Mouse (Mus musculus): ENCODE measurements around the gene Podxl2.

Podxl2 gene

DNA sequence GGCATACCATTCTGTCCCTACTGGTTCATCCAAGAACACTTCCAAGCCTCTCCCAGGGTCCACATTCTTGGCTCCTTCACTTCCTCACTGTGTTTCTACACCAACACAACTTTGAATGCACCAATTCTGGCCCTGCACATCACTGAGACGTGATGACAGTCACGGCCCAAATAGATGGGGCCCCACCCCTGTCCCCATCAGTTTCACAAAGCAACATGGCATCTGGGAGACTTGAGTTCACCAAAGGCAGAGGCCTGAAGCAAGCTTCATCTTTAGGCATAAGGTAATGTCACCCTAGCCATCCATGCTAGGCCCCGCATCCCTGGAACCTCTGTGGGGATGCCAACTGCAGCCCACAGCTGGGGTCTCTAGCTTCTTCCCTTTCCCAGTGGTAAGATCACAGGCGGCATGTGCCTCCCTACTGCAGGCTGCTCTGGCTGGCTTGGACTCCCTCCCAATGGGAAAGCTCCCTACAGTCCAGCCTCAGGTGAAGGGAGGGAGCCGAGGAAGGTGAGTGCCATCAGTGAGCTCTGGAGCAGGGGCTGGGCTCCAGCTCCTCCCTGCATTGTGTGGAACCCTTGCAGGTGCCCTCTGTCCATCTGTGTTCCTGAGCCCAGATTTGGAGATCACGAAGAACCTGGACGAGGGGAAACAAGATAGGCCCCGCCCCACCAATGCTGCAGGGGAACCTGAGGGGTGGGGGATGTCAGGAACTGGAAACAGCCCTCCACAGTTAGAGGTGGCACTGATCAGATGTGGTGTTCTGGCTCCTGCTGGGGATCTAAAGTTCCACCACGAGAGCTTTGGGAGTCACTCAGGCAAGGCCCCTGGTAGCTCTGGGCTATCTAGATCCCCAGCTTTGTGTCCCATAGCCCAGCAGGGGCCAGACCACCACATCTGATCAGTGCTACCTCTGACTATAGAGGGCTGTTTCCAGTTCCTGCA is 30.8 kb downstream of the Podxl2 start:
- no peak for DNase-seq

DNA sequence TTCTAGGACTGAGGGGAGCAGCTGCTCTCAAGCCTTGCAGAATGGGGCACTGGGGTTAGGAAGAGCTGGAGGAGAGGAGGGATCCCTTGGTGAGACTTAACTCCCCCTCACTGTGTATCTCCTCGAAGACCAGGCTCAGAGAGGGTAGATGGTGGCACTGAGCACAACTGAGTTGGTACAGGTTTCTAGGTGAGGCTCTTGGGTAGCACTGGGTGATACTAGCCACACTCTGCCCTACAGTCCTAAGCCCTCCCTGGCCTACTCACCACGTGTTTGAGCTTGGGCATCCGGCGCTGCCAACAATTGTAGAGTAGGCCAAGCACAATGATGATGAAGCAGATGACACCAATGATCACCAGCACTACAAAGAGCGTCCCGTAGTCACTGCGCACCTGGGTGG is 31.6 kb downstream of the Podxl2 start:
- DNase-seq: no peak

DNA sequence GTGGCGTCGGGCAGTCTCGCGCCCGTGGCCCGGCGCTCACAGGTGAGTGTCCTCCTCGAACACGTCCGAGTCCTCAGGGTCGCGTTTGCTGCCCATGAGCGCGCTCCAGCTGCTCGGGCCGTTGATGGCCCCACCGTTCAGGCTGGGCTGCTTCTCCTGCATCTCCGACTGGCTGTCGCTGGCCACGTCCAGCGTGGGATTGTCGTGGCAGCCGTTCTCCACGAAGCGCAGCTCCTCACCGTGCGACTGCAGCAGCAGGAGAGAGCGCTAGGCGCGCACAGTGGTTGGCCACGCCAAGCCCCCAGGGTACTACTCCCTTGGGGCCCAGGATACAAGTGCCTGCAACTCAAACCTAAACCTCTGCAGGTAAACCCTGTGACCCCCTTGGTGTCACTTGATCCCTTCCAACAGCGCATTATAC is 32.1 kb downstream of the Podxl2 start:
- DNase-seq: peak; percentile 71

DNA sequence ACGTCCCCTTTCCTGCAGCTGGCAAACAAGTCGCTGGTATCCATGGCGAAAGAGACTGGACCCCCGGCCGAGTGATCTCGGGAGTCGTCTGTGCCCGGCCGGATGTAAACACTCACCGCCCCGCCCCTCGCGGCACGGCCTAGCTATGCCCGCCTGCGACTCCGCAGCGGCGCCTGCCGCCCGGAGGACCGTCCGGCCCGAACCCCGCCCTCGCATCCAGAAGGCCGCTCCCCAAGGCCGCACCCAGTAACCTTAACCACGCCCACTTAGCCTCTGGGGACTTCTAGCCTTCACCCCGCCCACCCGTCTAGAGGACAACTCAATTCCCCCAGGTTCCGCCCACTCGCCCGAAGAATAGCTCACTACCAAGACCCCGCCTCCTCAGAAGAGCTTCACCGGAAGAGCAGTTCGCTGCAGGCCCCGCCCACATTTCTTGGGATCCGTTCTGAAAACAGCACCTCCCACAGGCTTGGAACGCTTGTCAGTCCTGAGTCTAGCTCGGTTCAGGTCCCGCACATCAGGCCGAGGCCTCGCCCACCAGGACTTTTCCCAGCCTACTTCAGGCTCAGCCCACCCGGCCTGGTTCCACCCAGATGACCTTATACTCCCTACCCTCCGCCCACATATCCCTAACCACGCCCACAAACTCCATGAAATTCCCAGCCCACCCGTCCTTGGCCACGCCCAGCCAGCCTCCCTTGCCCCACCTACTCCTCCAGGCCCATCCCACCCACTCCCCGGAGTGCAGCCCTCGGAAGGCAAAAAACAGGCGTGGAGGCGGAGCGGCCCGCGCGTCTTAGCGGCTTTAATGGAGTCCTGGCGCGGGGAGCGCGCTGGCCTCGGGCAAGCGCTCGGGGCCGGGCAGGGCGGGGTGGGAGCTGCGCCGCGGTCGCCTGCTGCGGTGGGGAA is 32.8 kb downstream of the Podxl2 start, which contains the start of gene Abtb1:
TSS of gene Abtb1 (minus strand) at position 204 of the 909 bp plus-strand sequence.
- DNase-seq: peak; percentile 98

DNA sequence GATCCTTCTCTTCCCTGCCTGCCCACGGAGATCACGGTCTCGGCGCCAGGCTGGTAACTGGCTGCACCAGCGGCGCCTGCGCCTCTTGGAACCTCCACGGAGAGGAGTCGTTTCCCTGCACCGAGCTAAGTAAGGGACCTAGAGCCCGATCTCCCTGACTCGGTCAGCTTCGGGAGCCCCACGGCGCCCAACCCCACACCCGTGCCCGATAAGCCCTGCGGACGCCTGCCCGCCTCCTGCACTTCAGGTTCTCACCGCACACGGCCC is 33.4 kb downstream of the Podxl2 start:
- DNase-seq: no peak

DNA sequence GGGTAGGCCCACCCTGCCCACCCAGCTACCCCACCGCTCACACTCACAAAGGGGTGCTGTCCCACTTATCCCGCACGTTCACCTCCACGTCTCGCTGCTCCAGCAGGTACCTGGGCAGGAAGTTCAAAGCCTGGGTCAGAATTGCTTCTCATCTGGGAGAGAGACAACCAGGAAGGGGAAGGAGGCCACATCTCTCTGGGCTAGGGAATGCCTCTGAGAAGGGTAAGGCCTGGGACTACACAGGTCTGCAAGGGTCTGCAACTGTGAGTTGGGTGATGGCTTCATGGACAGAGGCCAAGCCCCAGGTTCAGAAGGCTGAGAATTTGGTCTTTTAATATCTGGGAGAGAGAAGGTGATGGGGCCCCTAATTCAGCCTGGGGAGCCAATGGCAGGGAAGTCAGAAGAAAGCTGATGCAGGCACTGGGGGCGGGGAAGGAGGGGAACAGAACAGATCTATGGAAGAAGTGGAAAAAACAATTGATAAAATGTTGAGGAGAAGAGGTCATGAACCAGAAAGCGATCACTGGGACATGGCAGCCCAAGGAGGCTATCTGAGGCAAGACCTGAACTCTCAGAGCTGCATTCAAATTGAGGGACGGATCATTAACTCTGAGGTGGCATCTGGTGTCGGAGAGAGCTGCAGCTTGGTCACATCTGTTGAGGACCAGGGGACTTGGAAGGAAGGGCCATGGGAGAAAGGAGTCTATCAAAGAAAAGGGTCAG is 33.9 kb downstream of the Podxl2 start:
- DNase-seq: no peak

DNA sequence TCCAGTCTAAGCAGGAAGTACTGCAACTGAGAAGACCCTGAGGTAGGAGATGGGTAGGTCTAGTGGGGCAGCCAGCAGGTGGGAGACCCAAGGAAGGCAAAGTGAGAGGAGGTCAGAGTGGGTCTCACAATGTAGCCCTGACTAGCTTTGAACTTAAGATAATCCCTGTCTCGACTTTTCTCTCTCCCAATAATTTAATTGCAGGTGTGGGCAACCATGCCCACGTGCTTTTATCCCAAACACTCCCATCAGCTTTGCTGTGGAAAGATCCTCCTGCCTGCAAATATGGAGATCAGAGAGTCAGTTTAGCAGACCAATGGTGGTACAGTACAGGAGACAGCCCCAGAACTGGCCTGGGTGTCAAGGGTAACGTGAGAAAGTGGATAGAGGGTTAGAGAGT is 34.6 kb downstream of the Podxl2 start:
- no peak for DNase-seq

DNA sequence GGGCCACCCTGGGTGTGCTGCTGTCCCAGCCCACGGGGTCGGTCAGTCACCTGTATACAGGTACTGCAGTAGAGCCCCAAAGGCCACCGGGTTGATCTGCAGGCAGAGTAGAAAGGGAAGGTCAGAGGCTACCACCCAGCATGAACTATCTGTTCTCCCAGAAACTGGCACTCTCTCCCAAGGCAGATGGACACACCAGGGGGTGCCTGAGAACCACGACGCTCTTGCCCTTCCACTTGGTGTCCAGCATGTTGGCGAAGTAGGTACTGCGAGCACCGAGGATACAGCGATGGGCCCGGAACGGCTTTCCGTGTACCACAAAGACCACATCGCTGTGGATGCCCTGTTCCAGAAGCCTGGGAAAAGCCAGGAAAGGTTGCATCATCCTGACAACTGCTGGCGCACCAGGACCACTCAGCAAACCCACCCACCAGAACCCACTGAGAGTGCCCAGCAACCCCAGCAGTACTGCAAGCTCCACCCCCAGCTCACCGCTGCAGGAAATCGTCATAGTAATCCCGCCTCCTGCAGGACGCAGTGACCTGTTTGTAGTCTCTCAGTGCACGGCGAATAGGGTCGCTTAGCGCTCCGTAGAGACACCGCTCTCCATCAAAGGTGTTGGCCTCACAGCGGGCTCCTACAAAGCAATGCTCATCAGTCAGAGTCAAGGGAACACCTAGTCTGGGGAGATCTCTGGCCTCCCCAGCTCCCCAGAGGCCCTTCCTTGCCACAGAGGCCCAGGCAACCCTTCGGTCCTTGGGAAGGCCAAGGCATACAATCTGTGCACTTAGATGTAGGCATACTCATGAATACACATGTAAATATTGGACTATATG is 35.5 kb downstream of the Podxl2 start:
- no peak for DNase-seq

DNA sequence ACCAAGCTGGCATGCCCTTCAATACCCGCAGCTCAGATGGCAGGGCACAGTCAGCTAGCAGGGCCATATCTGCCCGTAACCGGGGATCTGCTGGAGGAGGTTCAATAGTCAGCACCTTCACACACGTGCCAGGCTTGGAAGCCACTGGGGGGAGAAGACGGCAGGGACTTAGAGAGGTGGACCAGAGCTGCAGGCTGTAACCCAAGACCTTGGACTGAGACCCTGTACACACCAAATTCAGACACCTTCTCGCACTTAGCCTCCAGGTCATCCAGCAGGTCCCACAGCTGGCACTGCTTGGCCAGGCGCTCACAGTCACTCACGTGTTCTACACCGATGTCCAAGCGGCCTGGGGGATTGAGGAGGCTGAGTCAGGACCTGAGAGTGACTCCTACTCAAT is 36.2 kb downstream of the Podxl2 start:
- DNase-seq: no peak

DNA sequence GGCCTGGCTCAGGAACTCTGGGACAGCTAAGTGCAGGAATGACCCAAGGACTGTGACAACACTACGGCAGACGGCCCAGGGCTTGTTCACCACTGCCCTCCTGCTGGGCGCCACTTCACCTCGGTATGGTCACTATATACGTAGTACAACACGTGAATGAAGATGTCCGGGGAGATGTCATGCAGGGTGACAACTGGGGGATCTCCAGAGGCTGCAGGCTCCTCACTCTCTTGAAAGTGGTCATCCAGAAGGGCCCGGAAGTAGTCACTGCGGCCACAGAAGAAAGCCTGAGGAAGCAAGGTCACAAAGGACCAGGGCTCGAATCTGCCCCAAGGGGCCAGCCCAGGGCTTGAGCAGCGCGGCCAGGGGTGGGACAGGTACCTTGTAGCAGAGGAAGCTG is 36.8 kb downstream of the Podxl2 start:
- no peak for DNase-seq

DNA sequence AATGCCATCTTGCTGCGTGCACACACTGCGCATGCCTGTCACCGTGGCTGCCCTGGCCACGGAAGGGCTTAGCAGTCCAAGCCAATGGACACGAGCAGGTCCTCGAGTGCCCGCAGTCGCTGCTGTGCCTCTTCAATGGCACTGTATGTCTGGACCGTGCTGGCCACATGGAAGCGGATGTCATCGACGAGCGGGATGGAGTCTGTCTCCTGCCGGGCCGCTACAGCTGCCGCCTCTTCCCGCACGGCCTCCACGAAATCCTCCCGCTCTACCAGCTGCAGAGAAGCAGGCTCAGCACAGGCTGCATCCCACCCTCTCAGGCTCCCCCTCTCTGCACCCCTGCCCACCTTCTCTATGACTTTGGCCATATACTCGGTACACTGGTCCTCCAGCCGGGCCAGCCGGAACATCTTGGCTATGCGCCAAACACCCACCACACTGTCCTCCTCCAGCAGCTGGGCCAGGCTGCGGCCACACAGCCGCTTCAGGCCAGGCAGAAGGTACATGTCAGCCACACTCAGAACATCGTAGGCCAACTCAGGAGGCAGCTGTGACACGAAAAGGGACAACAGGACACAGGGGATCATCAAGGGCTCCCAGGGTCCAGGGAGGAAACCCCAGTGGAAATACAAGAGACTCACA is 38.5 kb downstream of the Podxl2 start:
- DNase-seq: no peak

DNA sequence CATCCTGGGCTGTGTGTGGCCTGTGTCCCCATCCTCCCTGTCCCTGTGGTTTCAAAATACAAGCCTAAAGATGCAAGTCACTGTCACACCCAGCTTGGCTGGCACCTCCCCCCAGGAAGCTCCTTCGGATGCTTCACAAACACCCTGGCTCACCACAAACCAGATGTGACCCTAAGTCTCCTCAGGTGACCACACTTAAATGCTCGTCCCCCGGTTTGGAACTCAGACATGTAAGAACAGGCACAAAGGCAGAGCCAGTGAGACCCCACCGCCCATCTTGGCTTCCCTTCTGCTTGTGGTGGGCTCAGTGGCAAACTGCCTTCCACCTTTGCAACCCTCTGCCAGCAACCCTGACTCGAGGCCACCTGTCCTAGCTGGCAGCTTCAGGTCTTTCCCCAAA is 39.8 kb downstream of the Podxl2 start:
- no peak for DNase-seq

DNA sequence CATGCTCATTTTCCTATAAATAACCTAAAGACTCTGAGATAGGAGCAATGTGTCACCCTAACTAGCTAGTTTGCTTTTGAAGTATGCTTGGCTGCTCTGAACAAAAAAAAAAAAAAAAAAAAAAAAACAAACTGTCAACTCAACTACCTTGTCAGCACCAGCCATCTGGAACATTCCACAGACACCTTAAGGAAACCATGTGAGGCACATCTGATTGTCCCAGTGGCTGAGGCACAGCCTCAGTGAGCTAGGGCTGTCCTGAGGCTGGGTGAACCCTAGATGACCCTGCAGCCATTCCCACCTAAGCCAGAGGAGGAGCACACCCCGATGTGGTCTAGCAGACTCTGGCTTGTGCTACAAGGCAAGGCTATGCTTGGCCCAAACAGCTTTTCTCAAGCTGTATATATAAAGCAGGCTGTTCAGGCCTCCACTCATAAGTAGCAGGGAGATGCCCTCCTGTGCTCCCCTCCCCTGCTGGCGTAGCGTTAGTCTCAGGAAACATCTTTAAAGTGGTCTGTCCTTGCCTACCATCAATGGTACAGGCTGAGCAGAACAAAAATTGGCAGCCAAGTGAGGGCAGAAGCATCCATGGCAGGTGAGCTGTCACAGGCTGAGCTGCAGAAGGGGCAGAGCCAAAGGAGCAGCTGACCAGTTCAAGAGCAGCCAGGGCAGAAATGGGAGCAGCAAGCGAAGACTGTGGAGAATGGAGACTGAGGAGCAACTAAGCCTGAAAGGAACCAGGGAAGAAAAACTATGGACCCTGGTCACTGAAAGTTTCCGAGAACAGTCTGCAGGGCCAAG is 41.3 kb downstream of the Podxl2 start:
- no peak for DNase-seq

DNA sequence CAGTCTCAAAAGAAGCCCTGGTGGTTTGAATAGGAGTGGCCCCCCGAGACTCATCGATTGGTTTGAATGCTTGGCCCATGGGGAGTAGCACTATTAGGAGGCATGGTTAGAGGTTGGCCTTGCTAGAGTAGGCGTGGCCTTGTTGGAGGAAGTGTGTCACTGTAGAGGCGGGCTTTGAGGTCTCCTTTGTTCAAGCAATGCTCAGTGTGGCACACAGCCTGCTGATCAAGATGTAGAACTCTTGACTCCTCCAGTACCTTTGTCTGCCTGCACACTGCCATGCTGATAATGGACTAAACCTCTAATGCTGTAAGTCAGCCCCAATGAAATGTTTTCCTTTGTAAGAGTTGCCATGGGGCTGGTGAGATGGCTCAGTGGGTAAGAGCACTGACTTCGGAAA is 42.2 kb downstream of the Podxl2 start:
- DNase-seq: no peak

DNA sequence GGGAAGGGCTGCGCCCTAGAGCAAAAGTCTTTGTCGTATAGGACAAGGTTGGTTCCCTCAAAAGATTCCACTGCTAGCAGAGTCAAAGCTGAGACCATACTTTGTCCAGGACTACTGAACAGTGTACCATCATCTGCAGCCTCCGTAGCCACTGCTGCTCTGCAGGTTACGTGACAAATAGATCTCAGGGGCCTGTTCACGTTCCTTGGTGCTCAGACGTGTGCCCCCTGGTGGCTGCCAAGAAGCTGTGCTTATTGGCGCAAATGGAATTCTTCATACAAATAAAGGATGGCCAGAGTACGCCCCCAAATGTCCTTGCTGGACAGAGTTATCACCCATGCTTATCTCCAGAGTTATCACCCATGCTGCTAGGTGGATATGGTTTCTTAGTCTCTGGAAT is 43.4 kb downstream of the Podxl2 start:
- DNase-seq: peak; percentile 63

DNA sequence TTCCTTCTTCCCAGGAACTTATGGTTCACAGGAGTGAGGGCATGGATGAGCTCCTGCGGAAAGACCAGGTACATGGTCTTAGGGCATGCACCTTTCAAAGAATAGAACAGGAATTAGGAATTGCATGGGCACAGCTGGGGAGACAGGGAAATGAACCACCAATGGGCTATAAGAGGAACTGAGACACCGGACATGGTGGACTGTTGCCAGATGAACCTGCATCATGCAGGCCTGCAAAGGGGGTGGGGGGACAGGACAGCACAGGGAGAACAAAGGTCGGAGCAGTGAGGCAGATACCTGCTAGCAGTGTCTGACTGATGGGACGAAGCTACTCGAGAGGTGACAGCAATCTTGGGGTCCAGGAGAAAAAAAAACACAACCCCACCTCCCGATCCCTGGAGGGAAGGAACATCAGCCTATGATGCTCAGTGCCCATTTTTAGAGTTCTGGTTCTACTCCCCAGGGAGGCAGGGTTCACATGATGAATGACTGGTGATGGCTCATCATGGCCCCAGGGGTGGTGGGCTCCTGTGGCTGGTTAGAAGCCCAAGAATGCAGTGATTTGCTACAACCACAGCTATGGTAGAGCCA is 44.6 kb downstream of the Podxl2 start:
- DNase-seq: no peak

DNA sequence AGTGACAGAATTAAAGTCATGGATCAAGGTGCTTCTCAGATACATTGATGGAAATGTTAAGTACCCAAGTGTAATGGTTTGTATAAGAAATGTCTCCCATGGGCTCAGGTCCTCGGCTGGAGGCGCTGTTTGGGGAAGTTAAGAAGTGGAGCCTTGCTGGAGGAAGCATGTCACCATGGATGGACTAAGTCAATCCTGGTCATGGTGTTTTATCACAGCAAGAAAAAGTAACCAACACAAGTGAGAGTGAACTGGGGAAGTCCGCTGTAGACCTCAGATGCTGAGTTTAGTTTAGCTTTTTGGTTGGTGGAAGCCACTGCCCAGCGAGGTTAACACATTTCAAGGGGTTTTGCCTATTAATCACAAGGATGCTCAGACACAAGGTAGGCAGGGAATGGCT is 45.3 kb downstream of the Podxl2 start:
- no peak for DNase-seq

DNA sequence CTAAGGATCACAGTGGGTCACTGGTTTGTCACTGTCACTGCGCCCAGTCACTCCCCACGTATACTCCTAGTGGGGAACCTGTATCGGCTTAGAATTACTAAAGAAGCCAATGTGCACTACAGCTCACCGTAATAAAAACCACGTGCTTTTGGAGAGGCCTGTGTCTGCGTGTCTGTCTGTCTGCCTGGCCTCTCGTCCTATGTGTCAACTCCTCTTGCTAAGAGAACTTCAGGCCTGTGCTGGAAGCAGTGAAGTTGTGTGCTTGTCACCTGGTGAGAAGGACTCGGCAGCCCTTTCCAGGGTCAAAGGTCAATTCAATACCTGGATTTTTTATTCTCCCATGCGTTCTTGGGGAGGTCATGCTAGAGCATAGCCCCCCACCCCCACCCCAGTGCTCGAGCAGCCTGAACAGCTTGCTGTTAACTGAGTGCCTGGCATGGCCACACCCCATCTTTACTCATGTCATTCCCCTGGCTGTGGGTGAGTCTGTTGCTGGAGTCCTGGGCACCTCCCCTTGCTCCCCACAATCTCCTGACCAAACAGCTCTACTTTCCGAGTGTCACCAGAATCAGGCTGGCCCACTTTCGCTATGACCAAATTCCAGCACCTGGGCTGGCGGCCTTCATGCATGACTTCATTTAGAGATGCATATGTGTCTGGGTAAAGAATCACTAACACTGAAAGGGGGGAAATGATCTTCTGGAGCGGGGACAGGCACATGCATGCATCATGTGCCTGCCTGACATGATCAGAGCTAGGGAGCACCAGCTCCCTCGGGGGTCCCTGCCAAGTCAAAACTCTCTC is 46.4 kb downstream of the Podxl2 start:
- DNase-seq: no peak

DNA sequence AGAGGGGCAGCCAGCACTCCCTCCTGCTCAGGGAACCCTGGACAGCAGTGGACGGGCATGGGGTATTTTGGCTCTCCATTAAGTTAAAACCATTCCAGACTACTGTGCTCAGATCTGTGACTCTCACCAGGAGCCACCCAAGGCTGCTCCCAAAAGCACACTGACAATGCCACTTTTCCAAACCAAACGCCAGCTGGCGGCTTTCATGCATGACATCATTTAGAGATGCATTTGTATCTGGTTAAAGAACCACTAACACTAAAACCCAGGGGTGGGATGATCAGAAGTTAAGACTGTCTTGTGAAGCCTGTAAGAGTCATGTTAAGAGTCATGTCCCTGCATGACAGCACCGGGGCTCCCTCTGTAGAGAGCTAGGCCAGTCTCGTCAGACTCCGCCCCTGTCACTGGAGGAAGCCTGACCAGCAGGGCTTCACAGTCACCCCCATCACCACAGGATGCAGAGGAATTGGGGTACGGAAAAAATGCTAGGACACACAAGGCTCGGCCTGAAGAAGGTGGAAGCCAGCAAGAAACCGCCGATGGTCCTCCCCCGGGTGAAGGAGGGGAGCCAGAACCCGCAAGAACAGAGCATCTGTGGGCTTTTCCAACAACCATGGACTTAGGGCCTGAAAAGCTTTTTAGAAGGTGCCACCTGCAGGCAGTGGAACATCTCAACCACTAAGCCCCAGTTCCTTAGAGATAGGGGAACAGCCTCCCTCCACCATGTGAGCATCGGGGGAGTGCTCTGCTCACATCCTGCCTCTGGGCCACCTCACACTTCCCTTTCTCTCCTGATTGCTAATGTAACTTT is 47.2 kb downstream of the Podxl2 start:
- DNase-seq: peak; percentile 46
